Mouse (Mus musculus) intestine, embryonic 14.5 days (tissue): ENCODE measurements around the gene Tut1. TPM values are rescaled to one million over a fixed set of nuclear protein-coding genes. Genes with fewer than 3 reads are reported as not detected.

Source experiments
- ATAC-seq: fragments of 200-750 bp; cut with Nextera tagmentation; replicated peaks from 2 replicates; pipeline ENCODE4 v1.8.0; 2017; ENCODE audit warnings: low read depth, moderate number of reproducible peaks, moderate TSS enrichment, moderate library complexity; ENCODE audit not compliant: low FRiP score, low TSS enrichment
- DNase-seq: peaks from one replicate; pipeline ENCODE4 v3.0.0-alpha.2; 2018; ENCODE audit warnings: low spot score
- H3K27ac ChIP-seq: fragments of 300-500 bp; sonication (generic); 2 replicates; pipeline ENCODE4 v1.5.1; 2014; ENCODE audit warnings: low read depth, mild to moderate bottlenecking, control low read depth
- H3K27me3 ChIP-seq: fragments of 300-500 bp; sonication (generic); replicated peaks from 2 replicates; pipeline ENCODE4 v1.6.1; 2014; ENCODE audit warnings: low read length, control low read depth; ENCODE audit not compliant: control insufficient read depth, insufficient read depth
- H3K36me3 ChIP-seq: fragments of 300-500 bp; sonication (generic); 2 replicates; pipeline ENCODE4 v1.6.1; 2014; ENCODE audit warnings: low read length, control low read depth; ENCODE audit not compliant: control insufficient read depth, insufficient read depth
- H3K4me1 ChIP-seq: fragments of 300-500 bp; sonication (generic); replicated peaks from 2 replicates; pipeline ENCODE4 v1.6.1; 2014; ENCODE audit warnings: low read length, control low read depth, mixed read lengths; ENCODE audit not compliant: control insufficient read depth, insufficient read depth
- H3K4me2 ChIP-seq: fragments of 300-500 bp; sonication (generic); 2 replicates; pipeline ENCODE4 v1.6.1; 2014; ENCODE audit warnings: low read length
- H3K4me3 ChIP-seq: fragments of 300-500 bp; sonication (generic); 2 replicates; pipeline ENCODE4 v1.5.1; 2014; ENCODE audit warnings: low read depth, low read length, control low read depth, mixed read lengths
- H3K9ac ChIP-seq: fragments of 300-500 bp; sonication (generic); 2 replicates; pipeline ENCODE4 v1.6.1; 2014; ENCODE audit warnings: mild to moderate bottlenecking, low read length
- H3K9me3 ChIP-seq: fragments of 300-500 bp; sonication (generic); 2 replicates; pipeline ENCODE4 v1.6.1; 2016; ENCODE audit warnings: low read length, control low read depth; ENCODE audit not compliant: control insufficient read depth
- WGBS: fragments of 180-500 bp; shearing (Covaris S2); extraction: QIAGEN DNeasy Blood & Tissue Kit; methylation state at CpG from one replicate; pipeline ENCODE4 v1.1.7; 2014; 5-methylcytosine and 5-hydroxymethylcytosine counted together
- polyA plus RNA-seq: library from polyadenylated mRNA; unstranded; fragments of >200 nt; fragmentation: Nextera tagmentation; extraction: Ambion mirVana; gene quantifications from 2 replicates; pipeline ENCODE4 v1.2.1, GENCODE M21; 2014

Gene Tut1
- polyA plus RNA-seq, result 33.3 and 33.5 TPM in 2 replicates

DNA sequence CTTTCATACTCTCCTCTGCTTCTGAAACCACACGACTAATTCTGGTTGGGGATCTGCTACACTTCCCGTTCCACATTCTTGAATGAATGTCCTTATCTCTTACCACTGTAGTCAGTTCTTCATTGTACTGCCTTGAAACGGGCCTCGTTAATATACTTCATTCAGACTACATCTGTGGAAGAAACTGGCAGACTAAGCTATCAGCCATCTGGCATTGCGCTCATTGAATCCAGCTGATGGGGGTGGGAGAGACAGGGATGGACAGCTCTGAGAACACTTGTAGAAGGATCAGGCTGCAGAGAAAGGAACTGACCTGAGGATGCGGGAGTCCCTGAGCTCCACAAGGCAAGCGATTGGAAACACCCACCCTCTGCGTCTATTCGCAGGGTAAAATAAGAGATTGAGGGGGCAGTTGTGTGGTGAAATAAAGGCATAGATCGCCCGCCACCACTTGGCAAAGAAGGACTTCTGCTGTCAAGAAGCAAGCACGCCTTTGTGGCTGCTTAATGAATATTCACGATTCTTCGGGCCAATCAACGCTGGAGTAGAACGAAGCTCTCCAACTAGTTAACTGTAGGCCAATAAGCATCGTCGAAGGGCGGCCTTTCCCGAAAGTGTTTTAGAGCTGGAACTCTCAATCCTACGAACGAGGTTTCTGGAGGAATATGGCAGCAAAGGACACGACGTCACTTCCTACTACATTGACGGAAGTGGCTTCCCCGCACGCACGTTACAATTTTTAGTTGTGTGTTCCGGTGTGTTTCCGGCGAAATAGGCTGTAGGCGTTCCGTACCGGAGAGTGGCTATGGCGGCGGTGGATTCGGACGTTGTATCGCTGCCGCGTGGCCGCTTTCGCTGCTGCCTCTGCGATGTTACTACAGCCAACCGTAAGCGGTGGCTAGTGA lies at the start of gene Tut1:
Gene Tut1, plus strand, starts transcription at position 713 of the 905 bp plus-strand sequence.
- WGBS, result 5% methylated on average over 46 of the region's 46 CpGs
- H3K9ac ChIP-seq, result peak within 1 kb of the TSS; percentile 71
- peak; percentile 93 for ATAC-seq
- no peaks in the 10 kb centered on the region for H3K9me3 ChIP-seq
- H3K4me1 ChIP-seq, result peaks cover 16% of the 10 kb centered on the region
- peak; percentile 96 for DNase-seq
- H3K4me2 ChIP-seq, result peak within 1 kb of the TSS; percentile 65
- no peaks in the 10 kb centered on the region for H3K27me3 ChIP-seq
- H3K27ac ChIP-seq, result peak within 1 kb of the TSS; percentile 86
- H3K36me3 ChIP-seq, result peaks cover 64% of the 10 kb centered on the region
- peak within 1 kb of the TSS; percentile 57 for H3K4me3 ChIP-seq

DNA sequence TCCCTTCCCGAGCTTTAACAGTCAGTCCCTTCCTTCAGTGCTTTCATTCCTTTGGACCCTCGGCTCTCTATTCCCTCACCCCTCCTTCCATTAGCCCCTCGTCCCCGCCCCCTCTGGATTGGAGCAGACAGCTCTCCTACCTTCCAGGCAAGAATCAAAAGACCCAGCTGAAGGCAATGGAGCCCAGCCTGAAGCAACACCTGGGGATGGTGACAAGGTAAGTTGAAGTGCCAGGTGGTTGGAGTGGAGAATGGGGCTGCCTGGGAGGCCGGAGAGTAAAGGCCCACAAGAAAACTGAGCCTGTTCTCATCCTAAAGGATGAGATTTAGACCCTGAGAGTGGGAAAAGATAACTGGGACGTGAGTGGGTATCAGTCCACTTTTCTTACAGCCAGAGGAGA lies 45.1 kb upstream of the Tut1 start:
- no peak overlapping the region for H3K9ac ChIP-seq
- H3K36me3 ChIP-seq, result peaks cover 97% of the 10 kb centered on the region
- H3K9me3 ChIP-seq, result no peaks in the 10 kb centered on the region
- H3K27ac ChIP-seq, result no peak overlapping the region
- ATAC-seq (no peak), DNase-seq (no peak)
- H3K27me3 ChIP-seq, result no peaks in the 10 kb centered on the region
- no peak overlapping the region for H3K4me2 ChIP-seq
- 90% methylated on average over 6 of the region's 6 CpGs for WGBS
- H3K4me3 ChIP-seq, result no peak overlapping the region
- no peaks in the 10 kb centered on the region for H3K4me1 ChIP-seq

DNA sequence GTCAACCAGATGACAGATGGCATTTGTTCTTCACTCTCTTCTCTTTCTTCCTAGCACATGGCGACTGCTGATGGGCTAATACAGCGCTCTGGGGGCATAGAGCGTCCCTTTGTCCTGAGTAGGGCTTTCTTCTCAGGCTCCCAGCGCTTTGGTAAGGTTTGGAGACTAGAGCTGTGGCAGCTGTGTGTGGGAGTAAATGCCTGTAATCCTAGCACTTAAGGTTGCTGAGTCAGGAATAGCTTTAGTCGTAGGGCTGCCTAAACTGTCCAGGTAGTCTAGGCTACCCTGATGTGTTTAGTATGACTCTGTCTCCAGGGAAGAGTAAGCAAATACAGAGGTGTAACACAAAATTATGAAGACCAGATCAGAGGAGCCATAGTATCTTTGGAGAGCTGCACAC lies 41.8 kb upstream of the Tut1 start:
- Histone ChIP-seq H3K9ac (no peak overlapping the region), H3K4me1 (no peaks in the 10 kb centered on the region), H3K4me3 (no peak overlapping the region), H3K36me3 (peaks cover 100% of the 10 kb centered on the region), H3K27me3 (no peaks in the 10 kb centered on the region), H3K9me3 (no peaks in the 10 kb centered on the region), H3K27ac (no peak overlapping the region), H3K4me2 (no peak overlapping the region)
- ATAC-seq (no peak), DNase-seq (no peak)
- 93% methylated on average over 5 of the region's 5 CpGs for WGBS

DNA sequence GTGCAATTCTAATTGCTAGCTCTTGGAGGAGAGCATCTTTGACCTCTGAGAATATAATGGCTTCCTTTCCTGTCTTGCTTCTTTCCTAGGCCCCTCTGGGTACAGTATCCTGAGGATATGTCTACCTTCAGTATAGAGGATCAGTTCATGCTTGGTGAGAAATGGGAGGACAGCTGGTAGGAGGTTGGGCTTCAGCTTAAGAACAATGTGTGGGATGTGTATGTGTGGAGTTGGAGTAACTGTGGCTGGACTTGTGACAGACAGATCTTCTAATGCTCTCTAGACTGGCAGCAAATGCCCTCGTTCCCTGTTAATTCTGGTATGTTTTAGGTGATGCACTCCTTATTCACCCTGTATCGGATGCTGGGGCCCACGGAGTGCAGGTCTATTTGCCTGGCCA lies 39.4 kb upstream of the Tut1 start:
- Histone ChIP-seq H3K27ac (no peak overlapping the region), H3K36me3 (peaks cover 81% of the 10 kb centered on the region), H3K27me3 (no peaks in the 10 kb centered on the region), H3K4me3 (no peak overlapping the region), H3K9ac (no peak overlapping the region), H3K9me3 (no peaks in the 10 kb centered on the region), H3K4me2 (no peak overlapping the region), H3K4me1 (no peaks in the 10 kb centered on the region)
- DNase-seq (no peak), ATAC-seq (no peak)
- 95% methylated on average over 3 of the region's 3 CpGs for WGBS

DNA sequence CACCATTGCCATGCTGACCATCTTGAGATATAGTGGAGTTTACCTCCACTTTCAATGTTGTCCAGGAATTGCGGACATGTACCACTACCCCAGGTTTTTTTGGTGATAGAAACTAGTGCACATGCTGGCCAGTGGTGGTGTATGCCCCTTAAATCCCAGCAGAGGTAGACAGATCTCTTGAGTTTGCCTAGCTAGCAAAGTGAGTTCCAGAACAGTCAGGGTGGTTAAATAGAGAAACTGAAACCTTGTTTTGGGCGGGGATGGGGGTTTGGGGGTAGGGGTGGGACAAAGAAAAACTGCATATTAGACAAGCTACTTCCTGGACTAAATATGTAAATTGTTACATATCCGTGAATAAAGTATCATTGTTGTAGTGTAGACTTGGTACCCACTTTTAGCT lies 34.6 kb upstream of the Tut1 start:
- no peaks in the 10 kb centered on the region for H3K9me3 ChIP-seq
- H3K27me3 ChIP-seq, result no peaks in the 10 kb centered on the region
- no peak overlapping the region for H3K4me3 ChIP-seq
- ATAC-seq (no peak), DNase-seq (no peak)
- no peak overlapping the region for H3K9ac ChIP-seq
- 90% methylated on average over 3 of the region's 3 CpGs for WGBS
- no peak overlapping the region for H3K4me2 ChIP-seq
- H3K4me1 ChIP-seq, result peaks cover 11% of the 10 kb centered on the region
- H3K36me3 ChIP-seq, result peaks cover 44% of the 10 kb centered on the region
- no peak overlapping the region for H3K27ac ChIP-seq

DNA sequence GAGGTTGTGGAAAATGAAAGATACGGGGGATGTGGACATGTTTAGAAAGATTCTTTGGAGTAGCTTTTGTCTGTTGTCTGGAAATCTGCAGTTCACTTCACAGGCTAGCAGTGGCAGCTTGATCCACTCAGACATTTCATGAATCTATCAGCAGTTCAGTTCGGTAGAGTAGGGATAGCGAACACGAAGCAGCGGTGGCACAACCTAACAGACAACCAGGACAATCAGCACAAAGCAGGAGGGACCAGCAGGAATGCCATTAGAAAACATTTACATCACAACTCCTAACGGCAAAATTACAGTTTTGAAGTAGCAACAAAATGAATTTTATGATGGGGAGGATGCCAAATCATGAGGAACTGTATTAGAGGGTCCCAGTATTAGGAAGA lies 34.0 kb upstream of the Tut1 start:
- H3K4me1 ChIP-seq, result peaks cover 11% of the 10 kb centered on the region
- no peaks in the 10 kb centered on the region for H3K27me3 ChIP-seq
- DNase-seq, result no peak
- peak overlapping the region; percentile 87 for H3K4me3 ChIP-seq
- H3K27ac ChIP-seq, result peak overlapping the region; percentile 86
- no peaks in the 10 kb centered on the region for H3K9me3 ChIP-seq
- H3K4me2 ChIP-seq, result peak overlapping the region; percentile 65
- H3K9ac ChIP-seq, result peak overlapping the region; percentile 78
- H3K36me3 ChIP-seq, result peaks cover 38% of the 10 kb centered on the region
- WGBS, result 70% methylated on average over 6 of the region's 6 CpGs
- ATAC-seq, result no peak

DNA sequence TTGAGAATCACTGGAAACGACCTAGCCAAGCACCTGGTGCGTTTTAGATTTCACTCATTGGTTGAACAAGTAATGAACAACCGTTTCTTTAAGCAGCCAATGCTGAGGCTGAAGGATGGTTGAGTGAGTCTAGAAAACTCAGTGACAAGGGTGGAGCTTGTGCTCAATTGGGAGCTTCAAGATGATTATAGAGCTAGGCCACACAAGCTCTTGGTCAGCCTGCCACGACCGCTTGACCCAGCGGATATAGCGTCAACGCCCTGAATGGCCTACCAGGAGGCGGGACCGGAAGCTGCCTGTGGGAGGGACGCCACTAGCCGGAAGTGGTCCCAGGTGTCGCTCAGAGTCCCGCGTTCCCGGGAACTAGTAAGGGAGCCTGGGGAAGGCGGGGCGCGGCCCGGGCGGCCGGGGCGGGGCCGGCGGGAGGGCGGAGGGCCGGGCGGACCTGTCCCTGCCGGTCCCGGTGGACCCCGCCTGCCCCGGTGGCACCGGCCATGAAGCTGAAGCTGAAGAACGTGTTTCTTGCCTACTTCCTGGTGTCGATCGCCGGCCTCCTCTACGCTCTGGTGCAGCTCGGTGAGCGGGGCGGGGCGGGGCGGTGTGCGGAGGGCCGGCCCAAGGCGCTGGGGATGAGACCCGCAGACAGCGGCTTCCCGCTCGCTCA lies 33.4 kb upstream of the Tut1 start, which contains the start of gene B3gat3:
Gene B3gat3, plus strand, starts transcription at position 302 of the 664 bp plus-strand sequence.
- peak; percentile 98 for ATAC-seq
- peak within 1 kb of the TSS; percentile 65 for H3K4me2 ChIP-seq
- no peaks in the 10 kb centered on the region for H3K27me3 ChIP-seq
- peak within 1 kb of the TSS; percentile 87 for H3K4me3 ChIP-seq
- peak; percentile 95 for DNase-seq
- H3K9ac ChIP-seq, result peak within 1 kb of the TSS; percentile 78
- no peaks in the 10 kb centered on the region for H3K9me3 ChIP-seq
- peak within 1 kb of the TSS; percentile 86 for H3K27ac ChIP-seq
- H3K4me1 ChIP-seq, result peaks cover 11% of the 10 kb centered on the region
- peaks cover 33% of the 10 kb centered on the region for H3K36me3 ChIP-seq
- 2% methylated on average over 40 of the region's 50 CpGs for WGBS

DNA sequence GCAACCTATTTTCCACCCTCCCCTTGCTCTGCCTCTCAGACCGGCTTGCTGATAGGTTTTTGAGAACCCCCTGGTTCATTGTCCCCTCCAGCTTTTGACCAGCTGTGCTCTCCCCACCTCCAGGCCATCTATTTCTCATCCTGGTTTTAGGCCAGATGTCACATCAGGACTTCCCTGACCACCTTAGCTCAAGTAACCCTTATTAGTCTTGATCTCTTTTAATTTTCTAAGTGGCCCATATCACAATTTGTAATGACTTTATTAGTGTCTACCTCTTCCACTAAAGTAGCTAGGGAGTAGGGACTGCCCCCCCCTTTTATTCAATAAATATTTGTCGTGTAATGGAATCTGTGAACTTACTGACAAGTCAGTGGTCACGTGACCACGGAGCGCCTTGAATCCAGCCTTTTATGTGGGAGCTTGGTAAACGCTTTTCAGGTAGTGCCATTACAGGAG lies 32.8 kb upstream of the Tut1 start:
- Histone ChIP-seq H3K9me3 (no peaks in the 10 kb centered on the region), H3K4me2 (peak overlapping the region; percentile 65), H3K27me3 (no peaks in the 10 kb centered on the region), H3K9ac (peak overlapping the region; percentile 78), H3K4me1 (peaks cover 11% of the 10 kb centered on the region), H3K4me3 (peak overlapping the region; percentile 87), H3K36me3 (peaks cover 33% of the 10 kb centered on the region), H3K27ac (peak overlapping the region; percentile 86)
- DNase-seq (no peak), ATAC-seq (no peak; the same call in 1 of the 2 replicates)
- 1% methylated on average over 6 of the region's 6 CpGs for WGBS
